Mouse (Mus musculus): ENCODE data around the gene Pgpep1l.

The Pgpep1l gene

GRCm38 (mm10) chr7:68262612-68263200 lies 1.3 kb downstream of the Pgpep1l start:
- no peak for DNase-seq (ENCODE audit: low read depth, low spot score)

GRCm38 (mm10) chr7:68259523-68260081 lies 4.4 kb downstream of the Pgpep1l start:
- DNase-seq (ENCODE audit: low read depth, low spot score), result no peak

- DNase-seq (ENCODE audit: low read depth, low spot score), result no peak
These were observed 5.5 kb downstream of the Pgpep1l start for GRCm38 (mm10) chr7:68258326-68259150.

- DNase-seq (ENCODE audit: low read depth, low spot score), result no peak
These were observed 6.3 kb downstream of the Pgpep1l start for GRCm38 (mm10) chr7:68257767-68258166.

DNA sequence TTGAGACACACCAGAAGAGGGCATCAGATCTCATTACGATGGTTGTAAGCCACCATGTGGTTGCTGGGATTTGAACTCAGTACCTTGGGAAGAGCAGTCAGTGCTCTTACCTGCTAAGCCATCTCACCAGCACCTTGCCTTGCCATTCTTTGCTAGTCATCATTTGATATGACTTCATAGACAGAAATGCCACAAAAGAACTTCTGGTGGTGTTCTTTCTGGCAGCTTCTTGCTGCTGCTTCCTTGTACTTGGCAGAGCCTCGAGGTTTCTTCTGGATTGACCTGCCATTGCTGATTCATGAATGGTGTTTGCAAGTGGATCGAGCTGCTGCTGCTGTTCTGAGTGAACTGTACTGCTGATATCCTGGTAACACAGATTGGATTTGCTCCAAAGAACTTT lies 13.1 kb downstream of the Pgpep1l start:
- DNase-seq (ENCODE audit: low read depth, low spot score), result no peak

DNA sequence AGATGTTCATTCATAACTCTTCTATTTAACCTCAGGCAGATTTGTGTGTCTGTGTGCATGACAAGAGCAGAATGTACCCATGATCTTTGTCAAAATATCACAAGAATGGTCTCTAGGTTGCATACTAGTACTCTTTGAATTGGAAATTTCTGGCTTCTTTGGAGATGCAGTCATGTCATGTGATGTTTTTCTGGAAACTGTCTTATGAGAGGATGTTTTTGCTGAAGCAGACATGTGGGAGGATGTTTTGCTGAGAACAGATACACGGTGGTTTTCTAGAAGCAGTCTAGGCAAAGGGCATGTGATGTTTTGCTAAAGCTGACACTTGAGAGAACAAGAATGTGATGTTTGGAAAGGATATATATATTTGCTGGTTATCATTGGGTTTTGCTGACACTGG lies 13.6 kb downstream of the Pgpep1l start:
- DNase-seq (ENCODE audit: low read depth, low spot score), result no peak

- DNase-seq (ENCODE audit: low read depth, low spot score), result no peak
These were observed 17.8 kb downstream of the Pgpep1l start for GRCm38 (mm10) chr7:68246249-68246648.

- no peak for DNase-seq (ENCODE audit: low read depth, low spot score)
These were observed 18.4 kb downstream of the Pgpep1l start for GRCm38 (mm10) chr7:68245681-68246080.

DNA sequence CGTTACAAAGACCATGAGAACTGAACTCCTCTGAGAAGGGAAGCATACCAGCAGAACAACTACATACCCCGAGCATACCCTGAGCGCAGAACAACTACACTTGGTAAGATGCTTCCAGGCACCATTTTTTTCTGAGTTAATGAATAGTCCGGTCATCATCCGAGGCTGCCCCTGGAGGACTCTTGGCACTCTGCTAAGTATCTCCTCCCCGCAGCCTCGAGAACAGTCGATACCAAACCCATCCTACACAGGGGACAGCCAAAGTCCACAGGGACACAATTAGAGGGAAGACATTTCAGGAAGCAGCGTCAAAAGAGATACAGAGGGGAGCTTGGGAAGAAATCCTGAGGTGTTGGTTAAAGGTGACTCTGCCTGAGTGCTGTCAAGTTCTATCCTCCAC lies 22.8 kb downstream of the Pgpep1l start:
- no peak for DNase-seq (ENCODE audit: low read depth, low spot score)

DNA sequence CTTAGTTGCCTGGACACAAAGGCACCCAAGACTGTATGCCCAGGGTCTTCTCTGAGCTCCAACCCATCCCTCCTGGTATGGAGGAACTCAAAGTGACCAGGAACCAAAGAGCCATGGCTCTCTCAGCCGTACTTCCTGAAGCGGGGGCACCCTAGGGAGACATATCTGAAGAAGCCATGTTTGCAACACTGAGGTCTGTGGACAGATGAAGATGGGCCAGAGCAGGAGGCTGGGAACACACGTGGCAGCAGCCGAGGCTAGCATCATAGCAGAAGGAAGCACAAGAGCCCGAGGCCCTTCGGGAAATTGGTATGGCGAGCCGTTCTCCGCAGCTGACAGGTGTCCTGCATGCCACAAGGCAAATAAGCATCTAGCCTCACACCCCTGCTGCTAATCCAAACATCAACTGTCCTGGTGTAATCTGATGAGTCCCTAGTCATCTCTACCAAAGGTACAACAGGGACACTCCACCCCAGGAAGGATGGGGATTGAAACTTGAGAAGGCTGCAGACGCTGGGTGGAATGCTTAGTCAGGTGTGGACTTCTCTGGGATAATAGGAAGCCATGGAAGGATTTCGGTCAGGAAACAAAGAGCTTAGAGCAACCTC lies 24.7 kb downstream of the Pgpep1l start:
- DNase-seq (ENCODE audit: low read depth, low spot score), result no peak

DNA sequence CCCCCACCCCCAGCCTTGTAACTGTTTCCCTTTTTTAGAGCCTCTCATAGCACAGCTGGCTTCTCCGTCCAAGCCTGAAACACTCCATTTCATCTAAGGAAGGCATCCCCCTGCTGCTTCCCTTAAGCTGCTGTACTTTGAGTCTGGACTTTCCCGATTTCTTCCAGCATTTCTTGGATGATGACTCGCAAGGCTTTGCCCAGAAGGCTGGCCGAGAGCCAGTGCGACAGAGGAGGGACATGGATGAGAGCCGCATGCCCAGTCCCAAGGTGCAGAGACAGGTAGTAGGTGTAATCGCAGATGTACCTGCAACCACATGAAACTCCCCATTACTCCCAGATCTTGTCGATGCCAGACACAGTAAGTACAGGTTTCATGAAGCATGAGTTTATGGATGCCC lies 27.2 kb downstream of the Pgpep1l start:
- no peak for DNase-seq (ENCODE audit: low read depth, low spot score)

DNA sequence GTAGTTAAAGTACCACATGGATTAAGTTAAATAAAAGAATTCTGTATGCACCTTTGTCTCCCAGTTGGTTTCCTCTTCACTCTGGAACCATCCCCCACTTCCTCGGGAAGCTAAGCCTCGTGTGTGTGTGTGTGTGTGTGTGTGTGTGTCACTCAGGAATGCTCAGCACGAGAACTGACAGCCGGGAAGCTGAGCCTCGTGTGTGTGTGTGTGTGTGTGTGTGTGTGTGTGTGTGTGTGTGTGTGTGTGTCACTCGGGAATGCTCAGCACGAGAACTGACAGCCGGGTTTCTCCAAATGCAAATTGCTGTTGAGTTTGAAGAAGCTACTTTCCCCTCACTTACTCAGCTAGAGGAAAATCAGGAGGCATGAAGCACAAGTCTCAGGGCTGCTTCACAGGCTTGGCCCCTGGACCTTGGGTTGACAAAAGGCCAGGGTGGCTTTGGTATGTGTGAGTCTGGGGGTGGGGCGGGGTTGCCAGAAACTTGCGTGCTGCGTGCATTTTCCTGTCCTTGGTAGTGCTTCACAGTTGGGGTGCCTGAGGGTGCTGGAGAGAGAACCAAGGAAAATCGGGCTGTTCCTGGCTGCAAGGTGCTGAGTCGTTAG lies 30.3 kb downstream of the Pgpep1l start:
- DNase-seq (ENCODE audit: low read depth, low spot score), result no peak

GRCm38 (mm10) chr7:68232521-68232920 lies 31.5 kb downstream of the Pgpep1l start:
- DNase-seq (ENCODE audit: low read depth, low spot score), result no peak

DNA sequence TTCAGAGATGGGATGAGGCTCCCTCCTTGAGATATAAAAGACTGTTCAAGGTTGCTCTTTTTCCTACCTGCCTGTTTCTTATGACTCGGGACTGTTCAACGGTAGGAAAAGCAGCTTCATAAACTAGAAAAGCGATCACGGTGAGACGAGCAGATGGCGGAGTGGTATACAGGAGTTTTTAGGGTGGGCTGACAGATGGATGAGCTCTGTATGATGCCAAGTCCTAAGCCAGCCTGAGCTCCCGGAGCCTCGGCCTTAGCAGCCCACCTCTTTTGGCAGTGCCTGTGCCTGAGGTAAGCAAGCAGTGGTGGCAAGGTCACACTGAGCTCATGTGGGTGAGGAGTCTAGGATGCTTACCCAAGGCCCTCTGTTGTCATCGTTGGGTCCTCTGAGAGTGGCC lies 33.2 kb downstream of the Pgpep1l start:
- no peak for DNase-seq (ENCODE audit: low read depth, low spot score)

GRCm38 (mm10) chr7:68228491-68228890 lies 35.5 kb downstream of the Pgpep1l start:
- no peak for DNase-seq (ENCODE audit: low read depth, low spot score)

- no peak for DNase-seq (ENCODE audit: low read depth, low spot score)
These were observed 36.4 kb downstream of the Pgpep1l start for GRCm38 (mm10) chr7:68227621-68228020.

GRCm38 (mm10) chr7:68227021-68227420 lies 37.0 kb downstream of the Pgpep1l start:
- no peak for DNase-seq (ENCODE audit: low read depth, low spot score)

GRCm38 (mm10) chr7:68225427-68226054 lies 38.5 kb downstream of the Pgpep1l start:
- no peak for DNase-seq (ENCODE audit: low read depth, low spot score)

GRCm38 (mm10) chr7:68224006-68224405 lies 40.0 kb downstream of the Pgpep1l start:
- no peak for DNase-seq (ENCODE audit: low read depth, low spot score)

GRCm38 (mm10) chr7:68223356-68223808 lies 40.7 kb downstream of the Pgpep1l start:
- no peak for DNase-seq (ENCODE audit: low read depth, low spot score)

DNA sequence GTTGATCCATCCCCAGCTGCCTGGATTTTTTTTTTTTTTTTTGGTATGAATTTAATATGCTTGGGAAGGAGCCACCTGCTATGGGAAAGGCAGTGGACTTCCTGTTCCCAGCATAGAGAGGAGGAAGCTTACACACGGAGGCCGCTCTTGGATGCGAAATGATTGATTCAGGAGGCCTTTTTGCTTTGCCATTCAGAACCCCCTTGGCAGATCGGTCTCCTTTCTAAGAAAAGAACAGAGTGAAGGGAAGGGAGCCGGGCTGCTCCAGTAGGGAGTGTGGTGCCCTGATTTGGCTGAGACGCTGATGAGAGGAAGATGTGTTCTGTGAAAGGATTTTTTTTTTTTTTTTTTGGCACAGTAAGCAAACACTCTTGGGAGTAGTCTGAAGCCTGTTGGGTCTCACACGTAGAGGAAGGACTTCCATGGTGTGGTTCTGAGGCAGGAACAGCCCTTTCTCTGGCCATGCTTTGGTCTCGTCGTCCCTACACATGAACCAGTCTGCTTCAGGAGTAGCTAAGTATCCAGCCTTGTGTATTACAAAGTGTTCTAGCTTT lies 42.3 kb downstream of the Pgpep1l start:
- DNase-seq (ENCODE audit: low read depth, low spot score), result peak; percentile 67
